Mouse (Mus musculus): ENCODE measurements around the gene Eea1. TPM values are rescaled to one million over a fixed set of nuclear protein-coding genes. Genes with fewer than 3 reads are reported as not detected.
"Not testable (repeated sequence)": the region's sequence is repeated elsewhere in the genome, so short reads cannot be mapped to it uniquely, and the experiment has no call there.

The Eea1 gene
- polyA plus RNA-seq, 1 experiment: 1.5 TPM

GRCm38 (mm10) chr10:95918716-95919115 is 21.7 kb upstream of the Eea1 start:
- WGBS: 69% methylated on average over 3 of the region's 3 CpGs
- DNase-seq: no peak
- no peak overlapping the region for H3K27ac ChIP-seq (ENCODE audit: control insufficient read depth, insufficient read depth, low read length)
- no peak for TF ChIP-seq POLR2A (IDR thresholded peaks at IDR 0.05; ENCODE audit: control insufficient read depth, extremely low read depth, insufficient read depth, low read length, poor library complexity)
- TF ChIP-seq CTCF (IDR thresholded peaks at IDR 0.05; ENCODE audit: borderline replicate concordance, control insufficient read depth, extremely low read depth, insufficient read depth, low read length, poor library complexity): no peak
- no peaks in the 10 kb centered on the region for H3K4me1 ChIP-seq (replicated peaks; ENCODE audit: control insufficient read depth, insufficient read depth, low read length)
- no peaks in the 10 kb centered on the region for H3K36me3 ChIP-seq (ENCODE audit: control insufficient read depth, insufficient read depth, low read length)
- no peaks in the 10 kb centered on the region for H3K27me3 ChIP-seq (ENCODE audit: control insufficient read depth, insufficient read depth, low read length)
- H3K4me3 ChIP-seq (ENCODE audit: control insufficient read depth, insufficient read depth, low read length): no peak overlapping the region

DNA sequence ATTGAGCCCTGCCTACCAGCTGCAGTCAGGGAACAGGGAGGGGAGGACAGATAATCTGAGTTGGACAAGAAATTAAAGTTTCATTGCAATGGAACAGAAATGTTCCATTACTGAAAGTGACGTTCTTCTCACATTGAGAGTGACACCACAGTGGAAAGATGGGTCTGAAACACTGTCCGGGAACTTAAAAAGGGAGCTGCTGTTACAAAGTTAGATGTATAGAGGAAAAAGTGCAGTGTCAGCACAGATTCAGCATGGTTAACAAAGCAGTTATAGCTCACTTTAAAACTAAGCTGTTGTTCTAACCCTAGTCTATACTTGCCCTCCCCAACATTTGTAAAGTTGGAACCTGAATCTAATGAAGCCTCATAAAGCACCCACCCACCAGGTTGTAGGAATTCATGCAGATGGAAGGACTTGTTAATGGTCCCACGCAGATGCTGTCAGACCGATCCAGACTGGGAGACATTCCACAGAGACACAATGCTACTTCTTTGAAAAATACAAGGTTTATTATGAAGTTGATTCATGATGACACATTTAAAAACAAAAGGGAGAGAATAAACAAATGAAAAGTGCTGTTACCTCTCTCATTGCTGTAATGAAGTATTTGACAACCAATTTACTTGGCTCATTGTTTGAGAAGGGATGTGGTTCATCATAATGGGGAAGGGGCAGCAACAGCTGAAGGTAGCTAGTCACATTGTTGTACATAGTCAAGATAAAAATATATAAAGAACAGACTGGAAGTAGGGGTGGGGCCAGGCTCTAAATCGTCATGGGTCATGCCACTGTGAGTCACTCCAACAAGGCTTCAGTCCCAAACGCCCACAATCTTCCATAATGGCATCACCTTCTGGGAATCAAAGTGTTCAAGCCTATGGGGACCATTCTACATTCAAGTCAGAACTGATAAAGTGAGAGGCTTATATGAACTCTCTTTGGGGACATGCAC is 16.9 kb upstream of the Eea1 start:
- 89% methylated on average over 6 of the region's 6 CpGs for WGBS
- H3K4me1 ChIP-seq (replicated peaks; ENCODE audit: control insufficient read depth, insufficient read depth, low read length): no peaks in the 10 kb centered on the region
- no peak for DNase-seq
- H3K36me3 ChIP-seq (ENCODE audit: control insufficient read depth, insufficient read depth, low read length): no peaks in the 10 kb centered on the region
- H3K27ac ChIP-seq (ENCODE audit: control insufficient read depth, insufficient read depth, low read length): no peak overlapping the region
- H3K4me3 ChIP-seq (ENCODE audit: control insufficient read depth, insufficient read depth, low read length): no peak overlapping the region
- no peaks in the 10 kb centered on the region for H3K27me3 ChIP-seq (ENCODE audit: control insufficient read depth, insufficient read depth, low read length)
- TF ChIP-seq CTCF (IDR thresholded peaks at IDR 0.05; ENCODE audit: borderline replicate concordance, control insufficient read depth, extremely low read depth, insufficient read depth, low read length, poor library complexity) (no peak), POLR2A (IDR thresholded peaks at IDR 0.05; ENCODE audit: control insufficient read depth, extremely low read depth, insufficient read depth, low read length, poor library complexity) (no peak)

- WGBS: 97% methylated on average over 13 of the region's 13 CpGs
- H3K27ac ChIP-seq (ENCODE audit: control insufficient read depth, insufficient read depth, low read length); H3K4me3 ChIP-seq (ENCODE audit: control insufficient read depth, insufficient read depth, low read length); DNase-seq; H3K27me3 ChIP-seq (ENCODE audit: control insufficient read depth, insufficient read depth, low read length); H3K4me1 ChIP-seq (replicated peaks; ENCODE audit: control insufficient read depth, insufficient read depth, low read length); H3K36me3 ChIP-seq (ENCODE audit: control insufficient read depth, insufficient read depth, low read length): not testable (repeated sequence)
These were observed 6.8 kb upstream of the Eea1 start for GRCm38 (mm10) chr10:95933631-95934030.

GRCm38 (mm10) chr10:95940901-95941767 is 684 bp downstream of the Eea1 start:
- peak overlapping the region; percentile 69 for H3K4me3 ChIP-seq (ENCODE audit: control insufficient read depth, insufficient read depth, low read length)
- DNase-seq: peak; percentile 48
- no peak overlapping the region for H3K27ac ChIP-seq (ENCODE audit: control insufficient read depth, insufficient read depth, low read length)
- H3K36me3 ChIP-seq (ENCODE audit: control insufficient read depth, insufficient read depth, low read length): no peaks in the 10 kb centered on the region
- TF ChIP-seq POLR2A (IDR thresholded peaks at IDR 0.05; ENCODE audit: control insufficient read depth, extremely low read depth, insufficient read depth, low read length, poor library complexity) (no peak), CTCF (IDR thresholded peaks at IDR 0.05; ENCODE audit: borderline replicate concordance, control insufficient read depth, extremely low read depth, insufficient read depth, low read length, poor library complexity) (no peak)
- 5% methylated on average over 68 of the region's 69 CpGs for WGBS
- peaks cover 10% of the 10 kb centered on the region for H3K4me1 ChIP-seq (replicated peaks; ENCODE audit: control insufficient read depth, insufficient read depth, low read length)
- no peaks in the 10 kb centered on the region; the same call in 1 of the 2 replicates for H3K27me3 ChIP-seq (ENCODE audit: control insufficient read depth, insufficient read depth, low read length)

- H3K4me1 ChIP-seq (replicated peaks; ENCODE audit: control insufficient read depth, insufficient read depth, low read length): peaks cover 10% of the 10 kb centered on the region
- no peaks in the 10 kb centered on the region for H3K36me3 ChIP-seq (ENCODE audit: control insufficient read depth, insufficient read depth, low read length)
- no peaks in the 10 kb centered on the region; the same call in 1 of the 2 replicates for H3K27me3 ChIP-seq (ENCODE audit: control insufficient read depth, insufficient read depth, low read length)
- TF ChIP-seq POLR2A (IDR thresholded peaks at IDR 0.05; ENCODE audit: control insufficient read depth, extremely low read depth, insufficient read depth, low read length, poor library complexity) (no peak), CTCF (IDR thresholded peaks at IDR 0.05; ENCODE audit: borderline replicate concordance, control insufficient read depth, extremely low read depth, insufficient read depth, low read length, poor library complexity) (no peak)
- H3K27ac ChIP-seq (ENCODE audit: control insufficient read depth, insufficient read depth, low read length): no peak overlapping the region
- DNase-seq: no peak
- WGBS: 35% methylated on average over 6 of the region's 6 CpGs
- no peak overlapping the region for H3K4me3 ChIP-seq (ENCODE audit: control insufficient read depth, insufficient read depth, low read length)
These were observed 1.4 kb downstream of the Eea1 start for GRCm38 (mm10) chr10:95941768-95942425.

DNA sequence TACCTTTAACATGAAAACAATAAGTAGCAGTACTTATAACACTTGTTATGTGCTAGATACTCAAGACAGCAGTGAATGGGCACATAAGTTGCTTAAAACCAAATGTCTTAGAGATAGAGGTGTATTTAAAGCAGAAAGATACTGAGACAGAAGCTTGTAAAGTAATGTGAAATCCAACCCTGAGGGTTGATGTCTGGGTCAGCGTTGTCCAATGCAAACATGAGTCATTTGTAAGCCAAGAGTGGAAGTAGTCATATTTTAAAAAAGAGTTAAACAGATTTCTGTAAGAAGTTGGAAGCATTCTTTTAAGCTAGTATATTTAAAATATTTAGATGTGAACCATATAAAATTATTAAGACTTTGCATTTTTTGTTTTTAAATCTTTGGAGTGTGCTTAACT is 4.6 kb downstream of the Eea1 start:
- Histone ChIP-seq H3K27ac (ENCODE audit: control insufficient read depth, insufficient read depth, low read length) (no peak overlapping the region), H3K4me1 (replicated peaks; ENCODE audit: control insufficient read depth, insufficient read depth, low read length) (peaks cover 10% of the 10 kb centered on the region), H3K4me3 (ENCODE audit: control insufficient read depth, insufficient read depth, low read length) (no peak overlapping the region), H3K27me3 (ENCODE audit: control insufficient read depth, insufficient read depth, low read length) (no peaks in the 10 kb centered on the region; the same call in 1 of the 2 replicates), H3K36me3 (ENCODE audit: control insufficient read depth, insufficient read depth, low read length) (no peaks in the 10 kb centered on the region)
- TF ChIP-seq POLR2A (IDR thresholded peaks at IDR 0.05; ENCODE audit: control insufficient read depth, extremely low read depth, insufficient read depth, low read length, poor library complexity) (no peak), CTCF (IDR thresholded peaks at IDR 0.05; ENCODE audit: borderline replicate concordance, control insufficient read depth, extremely low read depth, insufficient read depth, low read length, poor library complexity) (no peak)
- 98% methylated on average over 1 of the region's 1 CpGs for WGBS
- no peak for DNase-seq
